Mouse (Mus musculus) midbrain, embryonic 11.5 days (tissue): ENCODE results near the gene Rarb. TPM values are rescaled to one million over a fixed set of nuclear protein-coding genes. Genes with fewer than 3 reads are reported as not detected.

Experiments
- ATAC-seq: fragments of 200-750 bp; cut with Nextera tagmentation; 2 replicates; pipeline ENCODE4 v1.8.0; 2017; ENCODE audit warnings: moderate TSS enrichment, moderate library complexity; ENCODE audit not compliant: low FRiP score
- DNase-seq: peaks from one replicate; pipeline ENCODE4 v3.0.0; 2015; ENCODE audit warnings: low spot score; ENCODE audit errors: missing footprints
- H3K27ac ChIP-seq: fragments of 300-500 bp; sonication (generic); 2 replicates; pipeline ENCODE4 v1.5.1; 2014; ENCODE audit warnings: low read depth, low read length
- H3K27me3 ChIP-seq: fragments of 300-500 bp; sonication (generic); 2 replicates; pipeline ENCODE4 v1.6.1; 2014; ENCODE audit warnings: mild to moderate bottlenecking, low read length, moderate library complexity, mixed read lengths; ENCODE audit not compliant: control insufficient read depth, insufficient read depth
- H3K36me3 ChIP-seq: fragments of 300-500 bp; sonication (generic); 2 replicates; pipeline ENCODE4 v1.6.1; 2014; ENCODE audit warnings: mild to moderate bottlenecking, low read length, moderate library complexity, mixed read lengths; ENCODE audit not compliant: control insufficient read depth, insufficient read depth
- H3K4me1 ChIP-seq: fragments of 300-500 bp; sonication (generic); 2 replicates; pipeline ENCODE4 v1.6.1; 2014; ENCODE audit warnings: low read length; ENCODE audit not compliant: control insufficient read depth, insufficient read depth
- H3K4me2 ChIP-seq: fragments of 300-500 bp; sonication (generic); 2 replicates; pipeline ENCODE4 v1.6.1; 2014; ENCODE audit warnings: mild to moderate bottlenecking, moderate library complexity
- H3K4me3 ChIP-seq: fragments of 300-500 bp; sonication (generic); 2 replicates; pipeline ENCODE4 v1.5.1; 2014; ENCODE audit warnings: low read depth, low read length
- H3K9ac ChIP-seq: fragments of 300-500 bp; sonication (generic); 2 replicates; pipeline ENCODE4 v1.6.1; 2014; ENCODE audit warnings: low read length
- H3K9me3 ChIP-seq: fragments of 300-500 bp; sonication (generic); 2 replicates; pipeline ENCODE4 v1.6.1; 2016; ENCODE audit warnings: low read length; ENCODE audit not compliant: control insufficient read depth
- WGBS: fragments of 180-500 bp; shearing (Covaris S2); extraction: QIAGEN DNeasy Blood & Tissue Kit; methylation state at CpG from one replicate; pipeline ENCODE4 v1.1.7; 2014; 5-methylcytosine and 5-hydroxymethylcytosine counted together
- polyA plus RNA-seq: library from polyadenylated mRNA; unstranded; fragments of >200 nt; fragmentation: Nextera tagmentation; extraction: Ambion mirVana; gene quantifications from 2 replicates; pipeline ENCODE4 v1.2.1, GENCODE M21; 2014

The Rarb gene
- polyA plus RNA-seq, 1 experiment from 2014 or later = 12.8 TPM

- ATAC-seq (no peak), DNase-seq (peak; percentile 86)
- Histone ChIP-seq H3K36me3 (no peaks in the 10 kb centered on the region), H3K4me2 (peak overlapping the region; percentile 84; the same call in 1 of the 2 replicates), H3K9me3 (no peaks in the 10 kb centered on the region), H3K27ac (no peak overlapping the region), H3K4me1 (peaks cover 11% of the 10 kb centered on the region; the same call in 1 of the 2 replicates), H3K9ac (no peak overlapping the region), H3K4me3 (no peak overlapping the region), H3K27me3 (peaks cover 10% of the 10 kb centered on the region; the same call in 1 of the 2 replicates)
- WGBS = 61% methylated on average over 6 of the region's 6 CpGs
These were observed 245.3 kb downstream of the Rarb start for GRCm38 (mm10) chr14:16573475-16574171.

DNA sequence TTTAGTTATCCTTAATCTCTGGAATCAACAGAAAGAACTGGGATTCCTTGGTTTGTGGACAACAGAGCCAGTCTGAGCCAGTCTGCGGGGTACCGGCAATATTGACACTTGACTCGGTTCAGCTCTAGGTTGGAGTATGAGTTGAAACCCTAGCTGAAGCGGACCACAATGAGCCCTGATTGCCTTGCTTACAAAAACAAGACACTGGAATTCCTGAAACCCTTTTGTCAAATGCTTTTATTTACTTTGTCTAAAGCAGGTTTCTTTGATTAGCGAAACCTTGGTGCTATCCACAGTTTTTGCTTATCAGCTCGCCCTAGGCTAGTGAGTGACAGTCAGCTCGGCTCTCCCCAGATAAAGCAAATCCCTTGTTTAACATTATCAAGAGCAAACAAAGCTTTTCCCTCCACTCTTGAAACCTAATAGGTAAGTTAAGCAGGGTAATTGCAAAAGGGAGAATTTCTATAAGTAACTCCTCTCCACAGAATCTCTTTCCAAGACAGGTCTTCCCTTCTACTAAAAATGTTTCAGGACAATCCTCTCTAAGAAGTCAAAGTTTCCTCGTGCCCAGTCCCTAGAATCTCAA lies 246.1 kb downstream of the Rarb start:
- no peak for ATAC-seq
- DNase-seq = peak; percentile 85
- Histone ChIP-seq H3K4me2 (peak overlapping the region; percentile 13; the same call in 1 of the 2 replicates), H3K9me3 (no peaks in the 10 kb centered on the region), H3K36me3 (no peaks in the 10 kb centered on the region), H3K27me3 (peaks cover 10% of the 10 kb centered on the region; the same call in 1 of the 2 replicates), H3K4me1 (peaks cover 11% of the 10 kb centered on the region; the same call in 1 of the 2 replicates), H3K4me3 (no peak overlapping the region), H3K9ac (no peak overlapping the region), H3K27ac (no peak overlapping the region)
- 6% methylated on average over 8 of the region's 8 CpGs for WGBS

GRCm38 (mm10) chr14:16569506-16570001 lies 249.4 kb downstream of the Rarb start:
- no peak overlapping the region for H3K27ac ChIP-seq
- no peaks in the 10 kb centered on the region for H3K9me3 ChIP-seq
- H3K4me3 ChIP-seq = no peak overlapping the region
- 74% methylated on average over 7 of the region's 7 CpGs for WGBS
- peaks cover 9% of the 10 kb centered on the region; the same call in 1 of the 2 replicates for H3K4me1 ChIP-seq
- H3K27me3 ChIP-seq = peaks cover 10% of the 10 kb centered on the region; the same call in 1 of the 2 replicates
- H3K36me3 ChIP-seq = no peaks in the 10 kb centered on the region
- H3K9ac ChIP-seq = no peak overlapping the region
- DNase-seq (no peak), ATAC-seq (no peak)
- no peak overlapping the region for H3K4me2 ChIP-seq

GRCm38 (mm10) chr14:16566920-16567319 lies 252.0 kb downstream of the Rarb start:
- Histone ChIP-seq H3K36me3 (no peaks in the 10 kb centered on the region), H3K4me3 (no peak overlapping the region), H3K9ac (no peak overlapping the region), H3K27ac (no peak overlapping the region), H3K4me2 (no peak overlapping the region), H3K4me1 (peaks cover under 1% of the 10 kb centered on the region; the same call in 1 of the 2 replicates), H3K27me3 (no peaks in the 10 kb centered on the region), H3K9me3 (no peaks in the 10 kb centered on the region)
- WGBS = 91% methylated on average over 1 of the region's 1 CpGs
- no peak for DNase-seq
- no peak for ATAC-seq

DNA sequence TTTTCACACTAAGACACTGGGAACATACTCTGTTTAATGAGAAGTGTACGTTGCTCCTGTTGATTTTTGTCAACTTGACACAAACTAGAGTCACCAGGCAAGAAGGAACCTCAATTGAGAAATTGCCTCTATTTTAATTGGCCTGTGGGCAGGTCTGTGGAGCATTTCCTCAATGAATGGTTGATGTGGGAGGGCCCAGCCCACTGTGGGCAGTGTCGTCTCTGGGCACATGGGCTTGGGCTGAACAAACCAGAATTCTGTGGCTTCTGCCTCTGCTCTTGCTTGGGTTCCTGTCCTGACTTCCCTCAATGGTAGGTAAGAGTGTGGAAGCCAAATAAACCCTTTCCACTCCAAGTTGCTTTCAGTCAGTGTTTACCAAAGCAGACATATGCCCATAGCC lies 255.0 kb downstream of the Rarb start:
- no peaks in the 10 kb centered on the region for H3K27me3 ChIP-seq
- 91% methylated on average over 2 of the region's 2 CpGs for WGBS
- no peak for DNase-seq

DNA sequence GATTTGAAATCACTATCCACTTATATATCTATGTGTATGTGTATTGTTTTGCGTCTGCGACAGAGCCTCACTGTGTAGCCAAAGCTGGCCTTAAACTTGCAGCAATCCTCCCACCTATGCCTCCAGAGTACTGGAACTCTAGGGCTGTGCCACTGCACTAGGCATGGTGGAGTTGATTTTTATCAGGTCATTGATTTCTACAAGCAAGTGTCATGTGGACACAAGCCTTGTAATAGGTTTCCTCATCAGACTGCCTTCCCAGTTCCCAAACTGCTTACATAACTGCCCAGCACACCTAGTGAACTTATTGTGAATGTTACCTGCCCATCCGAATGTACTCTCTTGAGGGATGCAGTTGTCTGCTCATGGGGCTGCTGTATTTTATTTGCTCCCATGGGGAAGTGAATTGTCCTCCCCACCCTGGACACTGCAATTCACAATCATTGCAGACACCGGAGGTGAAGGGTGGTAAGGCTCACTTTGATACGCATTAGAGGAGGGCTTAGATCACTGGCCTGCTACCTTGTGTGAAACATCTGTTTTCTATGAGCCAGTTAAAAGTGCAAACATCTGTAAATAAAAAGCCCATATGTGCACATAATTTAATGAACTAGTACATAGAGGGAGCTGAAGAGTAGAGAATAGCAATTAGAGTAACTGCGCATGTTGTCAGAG lies 257.3 kb downstream of the Rarb start:
- H3K4me1 ChIP-seq = no peaks in the 10 kb centered on the region
- ATAC-seq (no peak), DNase-seq (no peak)
- H3K9ac ChIP-seq = no peak overlapping the region
- no peak overlapping the region for H3K4me2 ChIP-seq
- 86% methylated on average over 6 of the region's 6 CpGs for WGBS
- no peak overlapping the region for H3K4me3 ChIP-seq
- H3K27me3 ChIP-seq = no peaks in the 10 kb centered on the region
- H3K9me3 ChIP-seq = no peaks in the 10 kb centered on the region
- no peaks in the 10 kb centered on the region for H3K36me3 ChIP-seq
- H3K27ac ChIP-seq = no peak overlapping the region

More for the DNA sequence above, 255.0 kb downstream of the Rarb start:
- ATAC-seq = no peak
- H3K4me3 ChIP-seq = no peak overlapping the region
- no peaks in the 10 kb centered on the region for H3K9me3 ChIP-seq
- no peak overlapping the region for H3K27ac ChIP-seq
- no peak overlapping the region for H3K4me2 ChIP-seq
- no peaks in the 10 kb centered on the region for H3K36me3 ChIP-seq
- no peaks in the 10 kb centered on the region for H3K4me1 ChIP-seq
- no peak overlapping the region for H3K9ac ChIP-seq

DNA sequence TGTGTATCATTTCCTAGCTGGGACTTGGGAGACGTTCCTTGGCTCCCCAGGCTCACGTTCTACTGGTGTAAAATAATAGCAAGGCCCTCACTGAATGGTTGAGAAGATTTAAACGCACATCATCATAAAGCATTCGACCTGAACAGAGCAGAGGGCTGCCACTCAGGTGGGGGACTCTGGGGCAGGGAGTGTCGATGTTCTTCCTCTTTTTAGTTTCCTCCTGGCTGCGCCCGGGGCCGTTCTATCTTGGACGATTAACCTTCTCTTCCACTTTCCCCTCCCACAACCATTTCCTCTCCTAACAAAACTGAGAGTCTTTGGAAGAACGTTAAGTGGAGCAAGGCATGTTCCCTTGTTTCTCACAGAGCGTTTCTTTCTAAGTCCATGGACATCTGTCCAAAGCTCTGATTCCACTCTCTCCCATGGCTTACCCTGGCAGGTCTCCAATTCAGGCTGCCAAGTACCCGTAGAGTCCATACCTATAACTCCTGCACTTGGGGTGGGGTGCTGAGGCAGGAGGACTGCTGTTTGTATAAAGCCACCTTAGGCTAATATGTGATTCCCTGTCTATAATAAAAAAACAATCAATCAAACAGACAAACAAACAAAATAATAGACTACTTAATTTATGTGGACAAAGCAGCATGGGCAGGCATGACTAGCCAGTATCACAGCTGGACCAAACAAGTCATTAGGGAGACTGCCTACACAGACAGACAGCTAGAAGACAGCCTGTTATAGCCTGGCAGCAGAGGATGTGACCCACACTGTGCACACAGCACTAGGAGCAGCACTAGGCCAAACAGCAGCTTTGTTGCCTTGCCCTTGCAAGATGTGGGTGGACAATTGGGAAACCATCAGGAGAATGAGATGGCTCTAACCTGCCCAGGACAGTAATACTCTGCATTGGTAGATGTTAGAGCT lies 259.4 kb downstream of the Rarb start:
- WGBS = 83% methylated on average over 12 of the region's 12 CpGs
- no peak for DNase-seq
- no peak for ATAC-seq
- Histone ChIP-seq H3K9me3 (no peaks in the 10 kb centered on the region), H3K4me3 (no peak overlapping the region), H3K9ac (no peak overlapping the region), H3K27ac (no peak overlapping the region), H3K4me2 (no peak overlapping the region), H3K4me1 (no peaks in the 10 kb centered on the region; the same call in 1 of the 2 replicates), H3K27me3 (no peaks in the 10 kb centered on the region), H3K36me3 (no peaks in the 10 kb centered on the region)

- Histone ChIP-seq H3K9me3 (no peaks in the 10 kb centered on the region), H3K27ac (no peak overlapping the region), H3K27me3 (no peaks in the 10 kb centered on the region), H3K4me3 (no peak overlapping the region), H3K9ac (no peak overlapping the region), H3K4me2 (no peak overlapping the region), H3K4me1 (peaks cover 2% of the 10 kb centered on the region; the same call in 1 of the 2 replicates), H3K36me3 (no peaks in the 10 kb centered on the region)
- no peak for ATAC-seq
- DNase-seq = no peak
- WGBS = 88% methylated on average over 2 of the region's 2 CpGs
These were observed 260.9 kb downstream of the Rarb start for GRCm38 (mm10) chr14:16558033-16558432.
